Mouse (Mus musculus) lung, embryonic 14.5 days (tissue): ENCODE data around the gene Chchd1. TPM values are rescaled to one million over a fixed set of nuclear protein-coding genes. Genes with fewer than 3 reads are reported as not detected.

Experiments used
- ATAC-seq: fragments of 200-750 bp; cut with Nextera tagmentation; 2 replicates; pipeline ENCODE4 v1.8.0; 2017; ENCODE audit warnings: mild to moderate bottlenecking, moderate TSS enrichment, moderate library complexity; ENCODE audit not compliant: insufficient read depth
- DNase-seq: peaks from one replicate; pipeline ENCODE4 v3.0.0-alpha.2; 2015
- H3K27ac ChIP-seq: fragments of 300-500 bp; sonication (generic); 2 replicates; pipeline ENCODE4 v1.5.1; 2014; ENCODE audit warnings: low read depth, mild to moderate bottlenecking, moderate library complexity
- H3K27me3 ChIP-seq: fragments of 300-500 bp; sonication (generic); 2 replicates; pipeline ENCODE4 v1.6.1; 2014; ENCODE audit warnings: low read length, control low read depth; ENCODE audit not compliant: insufficient read depth
- H3K36me3 ChIP-seq: fragments of 300-500 bp; sonication (generic); 2 replicates; pipeline ENCODE4 v1.6.1; 2014; ENCODE audit warnings: control low read depth; ENCODE audit not compliant: insufficient read depth
- H3K4me1 ChIP-seq: fragments of 300-500 bp; sonication (generic); 2 replicates; pipeline ENCODE4 v1.6.1; 2014; ENCODE audit warnings: antibody characterized with exemption, control low read depth; ENCODE audit not compliant: insufficient read depth
- H3K4me2 ChIP-seq: fragments of 300-500 bp; sonication (generic); 2 replicates; pipeline ENCODE4 v1.6.1; 2014; ENCODE audit warnings: mild to moderate bottlenecking
- H3K4me3 ChIP-seq: fragments of 300-500 bp; sonication (generic); 2 replicates; pipeline ENCODE4 v1.5.1; 2014; ENCODE audit warnings: low read depth, low read length
- H3K9ac ChIP-seq: fragments of 300-500 bp; sonication (generic); 2 replicates; pipeline ENCODE4 v1.6.1; 2014
- H3K9me3 ChIP-seq: fragments of 300-500 bp; sonication (generic); 2 replicates; pipeline ENCODE4 v1.6.1; 2016; ENCODE audit warnings: low read depth, low read length, control low read depth
- CTCF ChIP-seq: IDR thresholded peaks from 2 replicates; pipeline ENCODE4 v1.5.1; 2016; ENCODE audit warnings: antibody characterized with exemption, low read depth
- WGBS: fragments of 180-500 bp; shearing (Covaris S2); extraction: QIAGEN DNeasy Blood & Tissue Kit; methylation state at CpG from one replicate; pipeline ENCODE4 v1.1.7; 2014; 5-methylcytosine and 5-hydroxymethylcytosine counted together
- microRNA-seq: library from miRNA; unstranded; fragments of <30 nt; microRNA quantifications from one replicate; pipeline ENCODE4, GENCODE M21; 2016; ENCODE audit warnings: borderline number of aligned reads
- polyA plus RNA-seq: library from polyadenylated mRNA; unstranded; fragments of >200 nt; fragmentation: Nextera tagmentation; extraction: Ambion mirVana; gene quantifications from 2 replicates; pipeline ENCODE4 v1.2.1, GENCODE M21; 2014

Gene Chchd1
- polyA plus RNA-seq, 1 experiment from 2014 or later: 227 TPM

- H3K27ac ChIP-seq: no peak overlapping the region
- H3K36me3 ChIP-seq: peaks cover 53% of the 10 kb centered on the region
- ATAC-seq: no peak
- H3K4me3 ChIP-seq: no peak overlapping the region
- 72% methylated on average over 4 of the region's 4 CpGs for WGBS
- no peak for DNase-seq
- H3K4me2 ChIP-seq: no peak overlapping the region
- H3K9ac ChIP-seq: no peak overlapping the region
- H3K9me3 ChIP-seq: no peaks in the 10 kb centered on the region
- no peaks in the 10 kb centered on the region for H3K27me3 ChIP-seq
- TF ChIP-seq CTCF: no peak
- H3K4me1 ChIP-seq: no peaks in the 10 kb centered on the region
Observed at GRCm38 (mm10) chr14:20748388-20748787, 45.6 kb downstream of the Chchd1 start.

- no peaks in the 10 kb centered on the region for H3K4me1 ChIP-seq
- H3K9ac ChIP-seq: no peak overlapping the region
- H3K36me3 ChIP-seq: peaks cover 52% of the 10 kb centered on the region
- no peaks in the 10 kb centered on the region for H3K27me3 ChIP-seq
- 84% methylated on average over 4 of the region's 4 CpGs for whole genome bisulfite sequencing
- H3K4me3 ChIP-seq: no peak overlapping the region
- no peak overlapping the region for H3K4me2 ChIP-seq
- ATAC-seq (no peak), DNase-seq (no peak)
- no peak for TF ChIP-seq CTCF
- no peaks in the 10 kb centered on the region for H3K9me3 ChIP-seq
- H3K27ac ChIP-seq: no peak overlapping the region
Observed at GRCm38 (mm10) chr14:20749494-20750051, 46.8 kb downstream of the Chchd1 start.

DNA sequence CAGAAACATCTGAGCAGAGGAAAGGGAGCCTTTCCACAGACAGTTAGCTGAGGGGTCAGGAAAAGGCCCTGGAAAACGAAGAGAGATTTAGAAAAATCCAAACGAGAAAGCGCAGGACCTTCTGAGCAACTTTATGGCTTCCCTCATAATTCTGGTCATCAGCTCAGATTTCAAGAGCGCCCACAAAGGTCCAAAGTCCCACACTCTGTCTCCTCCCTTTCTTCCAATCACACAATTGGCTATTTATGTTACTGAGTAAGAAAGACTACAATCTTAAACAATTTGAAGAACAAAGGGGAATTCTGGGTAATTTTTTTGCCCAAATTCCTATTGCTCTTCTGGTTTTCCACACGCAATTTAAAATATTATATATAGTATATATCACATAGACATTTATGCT is 47.7 kb downstream of the Chchd1 start:
- no peaks in the 10 kb centered on the region for H3K27me3 ChIP-seq
- H3K9ac ChIP-seq: no peak overlapping the region
- H3K9me3 ChIP-seq: no peaks in the 10 kb centered on the region
- peaks cover 52% of the 10 kb centered on the region for H3K36me3 ChIP-seq
- DNase-seq (no peak), ATAC-seq (no peak)
- 82% methylated on average over 5 of the region's 5 CpGs for WGBS
- no peaks in the 10 kb centered on the region for H3K4me1 ChIP-seq
- no peak overlapping the region for H3K4me3 ChIP-seq
- TF ChIP-seq CTCF: no peak
- H3K4me2 ChIP-seq: no peak overlapping the region
- H3K27ac ChIP-seq: no peak overlapping the region

GRCm38 (mm10) chr14:20753792-20754191 is 51.0 kb downstream of the Chchd1 start:
- 70% methylated on average over 3 of the region's 3 CpGs for WGBS

More at GRCm38 (mm10) chr14:20753792-20754191, 51.0 kb downstream of the Chchd1 start:
- Histone ChIP-seq H3K9me3 (no peaks in the 10 kb centered on the region), H3K4me1 (no peaks in the 10 kb centered on the region), H3K27me3 (no peaks in the 10 kb centered on the region), H3K4me3 (no peak overlapping the region), H3K9ac (no peak overlapping the region), H3K36me3 (peaks cover 70% of the 10 kb centered on the region), H3K4me2 (no peak overlapping the region), H3K27ac (no peak overlapping the region)
- TF ChIP-seq CTCF: no peak
- no peak for ATAC-seq
- no peak for DNase-seq

Small RNA genes lying within 50 kb of the gene (microRNA-seq; reads per million reads assigned to microRNA genes)
- 3.1 reads per million, percentile 8 among the genes with 10 or more reads in this experiment for gene Mir6946

Other genes starting within 250 kb of the Chchd1 start
- 36.0 and 36.9 TPM in 2 replicates for gene Anxa7, start 222.9 kb upstream of the Chchd1 start, polyA plus RNA-seq
- gene Mss51, start 206.1 kb upstream of the Chchd1 start, polyA plus RNA-seq: 0.96 and 1.4 TPM in 2 replicates
- 60.7 and 61.1 TPM in 2 replicates for gene Ppp3cb, start 156.4 kb upstream of the Chchd1 start, polyA plus RNA-seq
- gene Usp54, start 61.9 kb upstream of the Chchd1 start, polyA plus RNA-seq: 10.0 and 11.8 TPM in 2 replicates
- gene Myoz1, start 46.5 kb upstream of the Chchd1 start, polyA plus RNA-seq: 0.24 and 0.87 TPM in 2 replicates
- 0.75 and 2.8 TPM in 2 replicates for gene Synpo2l, start 34.7 kb upstream of the Chchd1 start, polyA plus RNA-seq
- gene Sec24c, start 28.7 kb upstream of the Chchd1 start, polyA plus RNA-seq: 96.0 and 100 TPM in 2 replicates
- gene Fut11, start 8.0 kb upstream of the Chchd1 start, polyA plus RNA-seq: 29.2 and 30.2 TPM in 2 replicates
- 29.9 and 37.3 TPM in 2 replicates for gene Zswim8, start 4.5 kb downstream of the Chchd1 start, polyA plus RNA-seq
- 32.4 and 35.6 TPM in 2 replicates for gene Ndst2, start 31.6 kb downstream of the Chchd1 start, polyA plus RNA-seq
- 46.3 and 46.6 TPM in 2 replicates for gene Camk2g, start 91.1 kb downstream of the Chchd1 start, polyA plus RNA-seq
- gene Plau, start 133.7 kb downstream of the Chchd1 start, polyA plus RNA-seq: 0.99 TPM in 2 replicates
- 64.3 and 69.5 TPM in 2 replicates for gene Vcl, start 226.4 kb downstream of the Chchd1 start, polyA plus RNA-seq